Mouse (Mus musculus): ENCODE measurements around the gene Smpdl3a.

The Smpdl3a gene

GRCm38 (mm10) chr10:57794018-57794417 is at the start of gene Smpdl3a:
TSS of gene Smpdl3a (plus strand) at chr10:57794335.
- in situ Hi-C loops (cut with MboI; ENCODE audit: unreplicated experiment in 2 of 2) = no loop called here

DNA sequence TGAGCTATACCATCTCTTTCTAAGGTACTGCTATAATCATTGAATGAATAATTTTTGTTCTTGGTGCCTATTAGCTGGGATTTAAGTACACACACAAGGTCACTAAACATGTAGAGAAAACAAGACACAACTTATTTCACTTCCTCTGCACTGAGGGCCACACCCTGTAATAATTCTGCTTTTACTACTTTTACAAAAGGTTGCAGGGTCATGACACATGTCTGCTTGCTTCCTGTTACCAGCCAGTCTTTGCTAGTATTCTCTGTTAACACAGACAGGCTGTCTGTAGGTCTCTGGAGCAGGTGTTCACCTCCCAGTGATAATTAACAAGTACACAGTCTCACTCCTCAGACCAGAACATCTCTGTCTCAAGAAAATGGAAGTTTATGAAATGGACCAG is 48.7 kb upstream of the Smpdl3a start:
- in situ Hi-C loops (cut with MboI; ENCODE audit: unreplicated experiment in 2 of 2) = loop anchor here (5.0 to 25.0 kb wide), 6 partner anchors 87 to 1392 kb away; no protein-coding TSS in a partner anchor

GRCm38 (mm10) chr10:57747127-57747526 is 47.0 kb upstream of the Smpdl3a start:
- in situ Hi-C loops (cut with MboI; ENCODE audit: unreplicated experiment in 2 of 2) = loop anchor here (5.0 to 25.0 kb wide), 6 partner anchors 85 to 1390 kb away; no protein-coding TSS in a partner anchor

DNA sequence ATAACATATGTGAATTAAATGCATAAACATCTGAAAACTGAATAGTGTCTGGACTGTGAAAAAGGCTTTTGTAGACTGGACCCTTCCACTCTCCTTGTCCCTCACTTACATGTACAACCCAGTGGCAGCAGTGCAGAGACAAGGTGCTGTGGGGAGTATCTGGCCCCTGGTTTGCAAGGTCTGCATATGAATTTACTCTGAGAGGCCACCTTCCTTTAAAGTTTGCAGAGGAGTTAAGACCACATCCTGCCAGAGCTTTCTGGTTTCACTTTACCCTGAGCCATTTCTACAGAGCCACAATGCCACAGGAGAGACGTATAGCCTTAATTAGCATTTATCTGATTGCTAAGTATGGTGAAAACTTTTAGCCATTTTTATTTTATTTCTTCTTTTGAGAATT is 40.8 kb upstream of the Smpdl3a start:
- in situ Hi-C loops (cut with MboI; ENCODE audit: unreplicated experiment in 2 of 2) = loop anchor here (10.0 kb wide), 1 partner anchor 501 kb away; the partner anchor contains the start of gene Gcc2 (in 2 of the 2)

GRCm38 (mm10) chr10:57755201-57755736 is 38.9 kb upstream of the Smpdl3a start:
- in situ Hi-C loops (cut with MboI; ENCODE audit: unreplicated experiment in 2 of 2) = loop anchor here (10.0 kb wide), 1 partner anchor 500 kb away; the partner anchor contains the start of gene Gcc2 (in 2 of the 2)

- in situ Hi-C loops (cut with MboI; ENCODE audit: unreplicated experiment in 2 of 2) = loop anchor here (10.0 kb wide), 1 partner anchor 496 kb away; the partner anchor contains the start of gene Gcc2 (in 2 of the 2)
Observed at GRCm38 (mm10) chr10:57758999-57759398, 35.1 kb upstream of the Smpdl3a start.

DNA sequence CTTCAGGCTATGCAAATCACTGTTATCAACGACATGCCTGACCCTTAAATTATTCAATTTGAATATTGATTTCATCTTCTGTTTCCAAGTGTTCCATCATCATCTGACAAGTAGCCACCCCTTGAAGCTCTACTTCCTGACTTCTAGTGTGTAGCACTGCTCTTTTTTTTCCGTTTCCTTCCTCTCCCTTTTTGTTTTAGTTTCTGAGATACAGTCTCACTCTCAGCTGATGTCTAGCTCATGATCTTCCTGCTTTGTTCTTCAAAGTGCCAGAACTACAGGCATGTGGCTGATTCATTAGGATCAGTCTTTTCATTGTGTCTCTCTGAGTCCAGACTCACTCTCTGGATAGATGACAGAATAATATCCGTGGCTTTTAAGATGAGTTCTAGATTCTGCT is 33.4 kb upstream of the Smpdl3a start:
- in situ Hi-C loops (cut with MboI; ENCODE audit: unreplicated experiment in 2 of 2) = no loop called here

GRCm38 (mm10) chr10:57763044-57763443 is 31.1 kb upstream of the Smpdl3a start:
- in situ Hi-C loops (cut with MboI; ENCODE audit: unreplicated experiment in 2 of 2) = no loop called here

- in situ Hi-C loops (cut with MboI; ENCODE audit: unreplicated experiment in 2 of 2) = no loop called here
Observed at GRCm38 (mm10) chr10:57783289-57784130, 10.6 kb upstream of the Smpdl3a start.

DNA sequence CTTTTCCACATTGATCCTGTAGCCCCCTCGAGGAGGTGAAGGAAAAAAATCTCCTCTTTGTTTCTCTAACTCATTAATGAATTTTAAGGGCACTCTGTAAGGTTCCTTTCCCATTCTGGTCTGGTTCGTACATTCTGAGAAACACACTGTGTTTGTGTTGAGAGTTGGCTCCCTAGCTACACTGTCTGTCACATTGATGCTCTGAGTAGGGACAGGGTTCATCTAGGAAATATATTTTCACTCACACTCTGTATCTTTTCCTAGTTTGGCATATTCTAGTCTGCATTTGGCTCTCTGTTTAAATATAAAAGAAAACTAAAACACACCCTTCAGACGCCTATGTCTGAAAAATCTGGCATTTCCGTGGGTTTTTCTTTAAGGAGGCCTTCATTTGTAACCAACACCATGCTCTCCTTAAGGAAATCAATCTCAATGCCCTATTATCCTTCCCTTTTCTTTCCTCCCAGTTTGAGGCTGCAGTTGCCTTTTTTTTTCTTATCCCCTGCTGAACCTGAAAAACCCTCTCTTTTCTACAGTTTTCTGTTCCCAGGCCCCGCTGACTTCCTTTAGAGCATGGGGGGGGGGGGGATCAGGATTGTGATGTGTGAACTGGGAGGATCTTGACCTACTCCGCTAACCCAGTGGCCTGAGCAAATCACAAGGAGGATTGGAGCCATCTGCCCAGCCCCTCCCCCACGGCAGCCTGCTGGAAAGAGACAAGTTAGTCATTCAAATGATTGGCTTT is 9.8 kb upstream of the Smpdl3a start:
- in situ Hi-C loops (cut with MboI; ENCODE audit: unreplicated experiment in 2 of 2) = no loop called here

GRCm38 (mm10) chr10:57784876-57785150 is 9.3 kb upstream of the Smpdl3a start, which contains the start of gene Fabp7:
TSS of gene Fabp7 (plus strand) at chr10:57784881.
- in situ Hi-C loops (cut with MboI; ENCODE audit: unreplicated experiment in 2 of 2) = no loop called here

- in situ Hi-C loops (cut with MboI; ENCODE audit: unreplicated experiment in 2 of 2) = no loop called here
Observed at GRCm38 (mm10) chr10:57785552-57785951, 8.6 kb upstream of the Smpdl3a start.

DNA sequence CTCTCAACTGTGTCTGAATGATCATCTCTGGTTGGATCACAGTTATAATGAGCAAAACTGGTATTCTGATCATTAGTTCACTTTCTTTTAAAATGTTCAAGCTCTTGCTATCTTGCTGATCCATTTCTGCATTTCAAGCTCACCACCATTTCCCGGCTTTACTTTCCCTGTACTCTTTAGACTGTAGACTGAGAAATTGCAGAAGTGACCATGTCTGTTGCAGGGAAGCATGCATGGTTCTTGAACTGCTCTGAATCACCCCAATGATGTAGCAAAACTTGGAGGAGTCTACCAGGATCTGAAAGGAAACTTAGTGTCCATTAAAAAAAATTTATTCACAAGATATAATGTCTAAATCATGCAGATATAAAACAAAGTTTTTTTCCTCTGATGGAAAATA is 1.2 kb upstream of the Smpdl3a start:
- in situ Hi-C loops (cut with MboI; ENCODE audit: unreplicated experiment in 2 of 2) = no loop called here

- in situ Hi-C loops (cut with MboI; ENCODE audit: unreplicated experiment in 2 of 2) = no loop called here
Observed at GRCm38 (mm10) chr10:57794491-57795461, 641 bp downstream of the Smpdl3a start.

DNA sequence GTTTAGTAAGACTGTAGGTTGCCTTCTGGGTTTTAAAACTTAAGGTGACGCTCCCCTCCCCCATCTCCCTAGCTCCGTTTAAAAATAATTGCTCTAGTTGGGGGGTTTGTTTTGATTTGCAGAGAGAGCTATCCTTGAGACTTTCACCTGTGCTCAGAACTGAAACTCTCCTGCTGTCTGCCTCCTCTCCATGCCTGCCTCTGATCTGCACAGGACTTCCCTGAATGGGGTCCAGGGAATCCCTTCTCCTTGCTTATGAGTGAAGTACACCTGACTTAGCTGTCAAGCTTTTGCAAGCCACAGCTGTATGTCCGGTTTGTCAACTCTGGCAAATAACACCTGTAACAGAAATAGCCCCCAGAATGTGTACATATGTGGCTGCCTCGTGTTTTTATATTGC is 1.4 kb downstream of the Smpdl3a start:
- in situ Hi-C loops (cut with MboI; ENCODE audit: unreplicated experiment in 2 of 2) = no loop called here

GRCm38 (mm10) chr10:57796057-57796456 is 1.9 kb downstream of the Smpdl3a start:
- in situ Hi-C loops (cut with MboI; ENCODE audit: unreplicated experiment in 2 of 2) = no loop called here

- in situ Hi-C loops (cut with MboI; ENCODE audit: unreplicated experiment in 2 of 2) = no loop called here
Observed at GRCm38 (mm10) chr10:57799486-57799885, 5.4 kb downstream of the Smpdl3a start.

GRCm38 (mm10) chr10:57807754-57808153 is 13.6 kb downstream of the Smpdl3a start:
- in situ Hi-C loops (cut with MboI; ENCODE audit: unreplicated experiment in 2 of 2) = no loop called here

GRCm38 (mm10) chr10:57812161-57812856 is 18.2 kb downstream of the Smpdl3a start:
- in situ Hi-C loops (cut with MboI; ENCODE audit: unreplicated experiment in 2 of 2) = no loop called here

Measured in v-Abl transformed pro-B cells (cell line).